Mouse (Mus musculus) bone marrow macrophage, adult 2 months (primary cell): ENCODE measurements around the gene Sdccag8. TPM values are rescaled to one million over a fixed set of nuclear protein-coding genes. Genes with fewer than 3 reads are reported as not detected.
A peak's percentile ranks its signal among the peaks of the same experiment; 100 is the strongest.

Source experiments
- H3K27ac ChIP-seq: 2 replicates; pipeline ENCODE4 v1.5.1; 2012; ENCODE audit warnings: low read depth, low read length; ENCODE audit not compliant: insufficient read depth
- H3K4me1 ChIP-seq: 2 replicates; pipeline ENCODE4 v1.6.1; 2012; ENCODE audit warnings: low read length; ENCODE audit not compliant: control insufficient read depth, insufficient read depth
- H3K4me3 ChIP-seq: 2 replicates; pipeline ENCODE4 v1.5.1; 2012; ENCODE audit warnings: mild to moderate bottlenecking, low read length, moderate library complexity; ENCODE audit not compliant: insufficient read depth
- CTCF ChIP-seq: IDR thresholded peaks from 2 replicates; pipeline ENCODE4 v1.5.1; 2012; ENCODE audit warnings: low read depth, mild to moderate bottlenecking, low read length, moderate library complexity
- POLR2A ChIP-seq: IDR thresholded peaks from 2 replicates; pipeline ENCODE4 v1.6.1; 2012; ENCODE audit warnings: mild to moderate bottlenecking, low read depth, low read length, borderline replicate concordance
- polyA plus RNA-seq: library from polyadenylated mRNA; stranded (reverse); fragments of >200 nt; gene quantifications from 2 replicates; pipeline ENCODE4 v1.2.4, GENCODE M21; 2012; ENCODE audit not compliant: missing spikeins, insufficient read depth, insufficient read length

Gene Sdccag8
- polyA plus RNA-seq, 1 experiment, result 26.0 TPM

DNA sequence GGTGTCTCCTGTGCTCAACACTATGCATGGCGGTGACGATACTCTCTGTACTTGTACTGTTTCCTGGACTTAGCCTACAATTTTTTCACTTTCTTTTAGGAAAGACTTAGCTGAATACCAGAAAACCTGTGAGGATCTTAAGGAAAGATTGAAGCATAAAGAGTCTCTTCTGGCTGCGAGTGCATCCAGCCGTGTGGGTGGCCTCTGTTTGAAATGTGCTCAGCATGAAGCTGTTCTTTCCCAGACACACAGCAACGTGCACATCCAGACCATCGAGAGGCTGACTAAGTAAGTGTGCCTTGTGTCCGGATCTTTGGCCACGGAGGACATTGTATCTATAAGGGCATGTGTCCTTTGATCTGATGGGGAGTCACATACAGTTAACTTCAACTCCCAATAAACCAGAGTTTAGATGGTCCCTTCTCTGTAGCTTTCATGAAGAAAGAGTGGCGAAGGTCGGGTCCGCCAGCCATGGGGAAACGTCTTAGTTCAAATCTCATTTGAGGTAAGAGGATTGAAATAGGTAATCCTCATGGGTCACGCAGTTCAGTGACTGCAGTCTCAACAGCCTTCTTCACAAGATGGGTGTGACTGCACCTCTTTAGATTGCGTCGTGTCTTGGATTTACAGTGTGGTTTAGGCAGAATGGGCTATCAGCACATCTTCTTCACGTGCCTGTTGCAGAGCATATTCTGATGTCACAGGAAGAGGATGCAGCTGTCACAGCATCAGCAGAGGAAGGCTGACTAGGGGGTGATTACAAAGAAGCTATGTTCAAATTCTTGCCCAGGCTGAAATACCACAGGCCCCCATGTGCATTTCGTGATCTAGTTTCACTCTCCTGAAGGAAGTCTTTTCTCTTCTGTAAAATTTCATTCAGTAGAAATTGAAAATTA, 30.9 kb downstream of the Sdccag8 start:
- TF ChIP-seq POLR2A (no peak), CTCF (no peak)
- Histone ChIP-seq H3K27ac (no peak overlapping the region), H3K4me3 (no peak overlapping the region), H3K4me1 (peaks cover 16% of the 10 kb centered on the region)

DNA sequence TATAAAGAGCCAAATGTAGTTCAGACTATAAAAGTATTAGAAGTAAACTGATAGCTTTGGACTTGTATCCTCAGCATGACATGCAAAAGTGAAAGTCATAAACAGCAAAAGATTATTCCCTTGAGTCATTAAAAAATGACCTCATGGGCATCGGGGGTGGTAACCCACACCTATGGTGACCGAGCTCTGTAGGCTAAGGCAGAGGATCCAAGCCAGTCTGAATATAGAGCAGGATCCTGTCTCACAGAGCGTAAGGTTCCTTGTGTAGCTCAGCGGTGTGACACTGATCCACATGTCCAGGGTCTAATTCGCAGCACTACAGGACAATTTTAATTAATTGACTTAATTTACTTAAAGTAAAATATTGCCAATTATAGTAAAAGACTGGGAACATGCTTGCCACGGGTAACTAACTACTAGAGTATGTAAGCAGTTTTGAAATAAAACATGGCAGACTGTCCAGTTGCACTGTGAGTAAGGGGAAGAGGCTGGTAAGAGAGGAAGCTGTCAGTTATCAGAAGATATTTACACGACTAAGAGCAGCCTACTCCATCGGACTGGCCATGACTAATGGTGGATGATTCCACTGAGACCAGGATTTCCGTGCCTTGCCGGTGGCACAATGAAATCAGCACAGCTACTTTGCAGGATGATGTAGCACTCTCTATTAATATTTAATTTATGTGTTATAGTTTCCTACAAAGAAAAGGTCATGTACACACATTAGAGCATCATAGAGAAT, 32.8 kb downstream of the Sdccag8 start:
- Histone ChIP-seq H3K4me1 (peaks cover 19% of the 10 kb centered on the region), H3K27ac (no peak overlapping the region), H3K4me3 (no peak overlapping the region)

DNA sequence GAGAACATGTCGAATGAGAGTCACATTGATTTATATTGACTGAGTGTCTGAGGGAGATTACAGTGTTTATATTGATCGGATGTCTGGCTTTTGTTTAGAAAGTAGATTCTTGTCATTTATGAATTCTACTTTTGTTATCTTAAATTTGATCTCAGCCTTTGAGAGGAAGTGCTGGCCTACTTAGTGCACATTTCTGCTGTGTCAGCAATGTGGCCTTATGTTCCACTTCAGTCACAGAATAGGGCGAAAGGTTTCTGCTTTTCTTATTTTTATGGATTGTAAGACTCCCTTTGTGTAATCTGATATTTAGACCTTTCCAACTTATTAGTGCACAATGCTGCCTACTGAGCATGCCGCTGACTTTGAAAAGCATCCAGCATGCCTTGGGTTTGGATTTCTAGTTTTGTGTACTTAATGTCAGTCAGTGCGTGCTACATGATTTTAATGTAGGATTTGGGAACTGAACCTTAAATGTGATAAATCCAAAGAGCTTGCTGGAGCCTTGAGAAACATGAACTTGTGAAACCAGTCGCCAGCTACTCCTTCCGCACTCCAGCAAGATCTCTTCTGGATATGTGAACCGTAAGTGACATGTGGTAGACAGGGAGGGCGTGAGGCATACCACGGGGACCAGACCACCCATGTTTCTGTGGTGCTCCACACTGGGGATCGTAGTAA, 34.3 kb downstream of the Sdccag8 start:
- no peak overlapping the region for H3K4me3 ChIP-seq
- no peak overlapping the region for H3K27ac ChIP-seq
- TF ChIP-seq CTCF (no peak), POLR2A (no peak)
- H3K4me1 ChIP-seq, result peaks cover 32% of the 10 kb centered on the region

More for the DNA sequence above, 32.8 kb downstream of the Sdccag8 start:
- TF ChIP-seq POLR2A (no peak), CTCF (no peak)

DNA sequence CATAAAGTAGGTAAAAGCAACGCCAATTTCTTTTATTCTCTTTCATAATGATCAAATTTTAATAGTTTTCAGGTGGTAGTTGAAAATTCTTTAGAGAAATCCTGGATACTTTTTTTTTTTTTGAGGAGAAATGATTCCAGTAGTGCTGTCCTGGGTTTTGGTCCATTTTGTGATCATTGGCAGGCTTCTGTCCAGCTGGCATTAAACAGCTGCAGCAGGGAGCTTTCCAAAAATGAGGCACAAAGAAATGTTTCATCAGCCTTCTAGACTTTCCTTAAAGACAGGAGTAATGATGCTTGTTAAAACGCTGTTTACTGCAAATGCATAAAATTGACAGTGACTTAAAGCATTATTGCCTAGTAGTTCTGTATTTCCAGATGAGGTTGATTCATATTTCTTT, 34.9 kb downstream of the Sdccag8 start:
- TF ChIP-seq CTCF (no peak), POLR2A (no peak)
- no peak overlapping the region for H3K4me3 ChIP-seq
- H3K4me1 ChIP-seq, result peaks cover 32% of the 10 kb centered on the region
- no peak overlapping the region for H3K27ac ChIP-seq

DNA sequence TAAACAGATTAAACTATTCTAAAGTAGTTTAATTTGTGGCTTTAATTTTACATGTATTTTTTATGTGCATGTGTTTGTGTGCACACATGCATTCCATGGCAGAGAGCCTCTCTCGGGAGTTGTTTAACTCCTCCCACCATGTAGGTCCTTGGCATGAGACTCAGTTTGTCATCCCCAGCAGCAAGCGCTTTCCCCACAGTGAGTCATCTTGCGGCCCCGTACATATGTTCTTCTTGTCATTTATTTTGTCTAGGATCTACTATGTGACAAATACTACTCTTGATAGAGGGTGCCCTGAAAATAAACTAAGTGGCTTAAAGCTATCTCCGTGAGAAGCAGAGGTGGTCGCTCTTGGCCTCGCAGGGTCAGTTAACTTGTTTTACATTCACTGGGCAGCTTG, 36.9 kb downstream of the Sdccag8 start:
- TF ChIP-seq POLR2A, result no peak
- no peak for TF ChIP-seq CTCF
- Histone ChIP-seq H3K4me3 (no peak overlapping the region), H3K27ac (no peak overlapping the region), H3K4me1 (peaks cover 26% of the 10 kb centered on the region)

DNA sequence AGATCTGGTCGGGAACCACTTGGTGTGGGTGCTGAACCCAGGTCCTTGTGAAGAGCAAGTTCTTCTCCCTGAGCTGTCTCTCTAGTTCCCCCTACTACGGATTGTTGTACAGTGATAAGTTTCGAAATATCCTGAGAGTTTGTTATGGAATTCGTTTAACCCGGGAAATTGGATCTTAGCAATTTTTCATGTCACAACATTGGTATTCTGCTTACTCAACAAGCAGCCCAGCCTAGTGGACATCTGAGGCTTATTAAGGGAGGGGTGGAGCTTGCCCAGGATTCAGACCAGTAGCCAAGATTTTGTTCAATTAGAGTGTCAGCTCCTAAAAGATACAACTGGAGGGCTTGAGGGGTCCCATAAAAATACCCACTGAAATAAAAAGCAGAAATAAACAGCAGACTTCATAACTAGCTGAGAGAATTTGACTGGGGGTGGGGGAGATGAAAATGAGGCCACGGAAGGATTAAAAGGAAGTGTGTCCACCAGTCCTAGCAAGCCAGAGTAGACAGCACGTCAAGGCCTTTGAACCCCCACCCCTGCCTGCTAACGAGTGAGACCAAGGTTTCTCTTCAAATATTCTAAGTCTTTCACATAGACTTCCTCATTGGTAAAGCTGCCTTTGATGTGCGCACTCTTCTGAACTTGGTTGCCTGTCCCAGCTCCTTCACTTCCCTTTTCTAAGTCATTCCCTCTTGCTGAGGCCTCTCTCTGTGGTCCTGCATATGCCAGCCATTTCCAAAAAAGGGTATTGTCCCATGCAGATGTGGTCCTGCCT, 38.5 kb downstream of the Sdccag8 start:
- Histone ChIP-seq H3K4me3 (no peak overlapping the region), H3K27ac (peak overlapping the region; percentile 76), H3K4me1 (peaks cover 21% of the 10 kb centered on the region)
- no peak for TF ChIP-seq POLR2A
- TF ChIP-seq CTCF, result no peak

DNA sequence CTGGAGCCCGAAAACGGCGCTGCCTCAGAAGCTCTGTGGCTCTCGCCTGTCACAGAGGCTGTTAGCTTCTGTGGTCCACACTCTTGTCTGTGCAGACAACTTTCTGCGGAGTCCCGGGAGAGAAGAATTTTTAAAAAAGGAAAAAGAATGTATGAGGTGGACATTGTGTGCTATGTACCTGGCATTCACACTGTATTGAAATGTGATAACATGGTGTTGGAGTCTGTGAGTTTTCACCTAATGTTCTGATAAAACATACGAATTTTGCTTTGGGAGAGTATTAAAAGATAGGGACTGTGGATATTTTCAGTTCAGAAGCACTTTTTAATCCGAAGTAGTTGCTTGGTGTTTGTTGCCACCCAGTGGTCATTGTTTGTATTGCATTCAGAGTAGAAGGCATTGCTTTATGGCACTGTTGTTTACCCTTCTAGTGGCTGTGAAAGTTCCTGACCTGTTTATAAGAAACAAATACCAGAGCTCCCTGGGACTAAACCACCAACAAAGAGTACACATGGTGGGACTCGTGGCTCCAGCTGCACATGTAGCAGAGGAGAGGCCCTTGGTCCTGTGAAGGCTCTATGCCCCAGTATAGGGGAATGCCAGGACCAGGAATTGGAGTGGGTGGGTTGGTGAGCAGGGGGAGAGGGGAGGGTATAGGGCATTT, 47.7 kb downstream of the Sdccag8 start:
- Histone ChIP-seq H3K4me1 (no peaks in the 10 kb centered on the region), H3K4me3 (no peak overlapping the region), H3K27ac (no peak overlapping the region)
- no peak for TF ChIP-seq POLR2A

DNA sequence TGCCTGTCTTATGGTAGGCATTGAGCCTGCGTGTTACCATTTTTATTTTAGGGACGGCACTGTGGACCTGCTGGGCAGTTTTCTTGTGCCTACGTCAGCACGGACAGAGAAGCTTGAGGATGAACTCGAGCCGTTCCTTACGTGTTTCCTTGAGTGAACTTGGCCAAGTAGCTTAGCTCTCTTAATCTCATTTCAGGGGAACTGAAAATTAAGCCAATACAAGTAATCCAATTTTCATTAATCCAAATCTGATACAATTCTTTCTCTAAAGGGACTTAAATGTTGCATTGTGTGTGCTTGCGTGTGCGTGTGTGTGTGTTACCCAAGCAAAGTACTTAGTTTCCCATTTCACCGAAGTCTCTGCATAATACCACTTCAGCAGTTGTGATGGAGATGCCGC, 56.0 kb downstream of the Sdccag8 start:
- no peak overlapping the region for H3K4me3 ChIP-seq
- no peak for TF ChIP-seq POLR2A
- no peak for TF ChIP-seq CTCF
- no peak overlapping the region for H3K27ac ChIP-seq
- H3K4me1 ChIP-seq, result no peaks in the 10 kb centered on the region

DNA sequence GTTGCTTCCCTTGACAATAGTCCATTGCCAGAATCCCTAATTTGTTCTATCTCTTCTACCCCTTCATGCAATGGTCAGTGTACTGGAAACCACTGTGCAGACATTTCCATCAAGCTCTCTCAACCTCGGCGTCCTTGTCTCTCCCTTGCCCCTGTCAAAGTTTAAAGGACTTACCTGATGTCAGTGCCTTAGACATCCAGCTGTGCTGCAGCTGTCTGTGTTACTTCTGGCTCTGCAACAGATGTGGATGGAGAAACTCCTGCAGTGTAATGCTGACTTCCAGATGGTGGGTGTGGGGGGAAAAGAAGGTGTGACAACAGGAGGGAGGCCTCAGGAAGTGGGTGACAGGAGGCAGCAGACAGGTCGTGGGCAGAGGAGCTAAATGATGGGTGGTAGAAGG, 57.5 kb downstream of the Sdccag8 start:
- H3K27ac ChIP-seq, result no peak overlapping the region
- TF ChIP-seq CTCF, result no peak
- no peak overlapping the region for H3K4me3 ChIP-seq
- no peaks in the 10 kb centered on the region for H3K4me1 ChIP-seq
